Mouse (Mus musculus): ENCODE measurements at regions not wholly inside any gene's neighbourhood (a gene's known extent, or its start where the extent isn't known, plus 50 kb on each side); places are given as distances from the start of the nearest gene placed in this dataset.
"Not testable (repeated sequence)": the region's sequence is repeated elsewhere in the genome, so short reads cannot be mapped to it uniquely, and the experiment has no call there.

GRCm38 (mm10) chr16:77719377-77719776 lies 117.5 kb upstream of the Gm11146 start:
- 76% methylated on average over 2 of the region's 2 CpGs for WGBS
- 0 out of 2 replicates have a peak, but pooled peaks cover 2% of the 10 kb centered on the region for H3K4me1 ChIP-seq
- ATAC-seq (ENCODE audit: insufficient number of reproducible peaks, low FRiP score, low TSS enrichment, low read depth): no peak
- no peak overlapping the region for H3K4me2 ChIP-seq
- no peaks in the 10 kb centered on the region for H3K36me3 ChIP-seq
- no peaks in the 10 kb centered on the region for H3K9me3 ChIP-seq
- H3K27me3 ChIP-seq: no peaks in the 10 kb centered on the region
- no peak overlapping the region for H3K9ac ChIP-seq
- no peak overlapping the region for H3K4me3 ChIP-seq
- H3K27ac ChIP-seq: no peak overlapping the region

DNA sequence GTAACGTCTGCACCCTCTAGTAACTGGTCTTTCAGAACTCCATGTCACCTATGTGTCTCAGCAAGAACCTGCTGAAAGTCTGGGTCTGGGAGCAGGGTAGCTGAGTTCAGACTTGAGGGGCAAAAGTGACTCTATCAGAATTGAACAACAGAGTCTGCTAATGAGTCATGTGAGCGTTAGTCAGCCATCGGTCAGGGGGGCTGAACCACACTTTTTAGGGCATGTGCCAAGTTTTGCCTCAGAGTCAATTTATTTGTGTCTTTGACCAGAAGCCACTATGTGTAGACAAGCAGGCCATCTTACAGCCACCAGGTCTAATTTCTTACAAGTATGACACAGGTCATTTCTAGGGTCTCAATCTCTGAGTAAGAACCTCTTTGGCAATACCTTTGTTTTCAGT lies 115.9 kb upstream of the Gm11146 start:
- not testable (repeated sequence) for H3K27ac ChIP-seq; H3K27me3 ChIP-seq; H3K36me3 ChIP-seq; H3K4me2 ChIP-seq; H3K4me1 ChIP-seq; ATAC-seq (ENCODE audit: insufficient number of reproducible peaks, low FRiP score, low TSS enrichment, low read depth); H3K9me3 ChIP-seq; H3K9ac ChIP-seq; H3K4me3 ChIP-seq
- WGBS: 91% methylated on average over 3 of the region's 3 CpGs

GRCm38 (mm10) chr16:77704726-77705125 lies 102.8 kb upstream of the Gm11146 start:
- no peaks in the 10 kb centered on the region for H3K36me3 ChIP-seq
- H3K4me3 ChIP-seq: no peak overlapping the region
- no peak for ATAC-seq (ENCODE audit: insufficient number of reproducible peaks, low FRiP score, low TSS enrichment, low read depth)
- no peak overlapping the region for H3K27ac ChIP-seq
- H3K9ac ChIP-seq: no peak overlapping the region
- no peak overlapping the region for H3K4me2 ChIP-seq
- H3K27me3 ChIP-seq: no peaks in the 10 kb centered on the region
- H3K4me1 ChIP-seq: no peaks in the 10 kb centered on the region
- no peaks in the 10 kb centered on the region for H3K9me3 ChIP-seq
- WGBS: 80% methylated on average over 6 of the region's 6 CpGs

GRCm38 (mm10) chr16:77695443-77695842 lies 93.5 kb upstream of the Gm11146 start:
- no peak overlapping the region for H3K9ac ChIP-seq
- no peak for ATAC-seq (ENCODE audit: insufficient number of reproducible peaks, low FRiP score, low TSS enrichment, low read depth)
- no peak overlapping the region for H3K4me3 ChIP-seq
- no peaks in the 10 kb centered on the region for H3K36me3 ChIP-seq
- 92% methylated on average over 1 of the region's 1 CpGs for WGBS
- H3K27ac ChIP-seq: no peak overlapping the region
- no peak overlapping the region for H3K4me2 ChIP-seq
- no peaks in the 10 kb centered on the region for H3K9me3 ChIP-seq
- H3K4me1 ChIP-seq: no peaks in the 10 kb centered on the region
- no peaks in the 10 kb centered on the region for H3K27me3 ChIP-seq

GRCm38 (mm10) chr16:77687056-77687839 lies 85.4 kb upstream of the Gm11146 start:
- no peak overlapping the region for H3K4me2 ChIP-seq
- H3K27me3 ChIP-seq: no peaks in the 10 kb centered on the region
- 75% methylated on average over 4 of the region's 4 CpGs for WGBS
- no peak overlapping the region for H3K27ac ChIP-seq
- no peaks in the 10 kb centered on the region for H3K36me3 ChIP-seq
- ATAC-seq (ENCODE audit: insufficient number of reproducible peaks, low FRiP score, low TSS enrichment, low read depth): no peak
- H3K4me1 ChIP-seq: no peaks in the 10 kb centered on the region
- H3K4me3 ChIP-seq: no peak overlapping the region
- no peak overlapping the region for H3K9ac ChIP-seq
- no peaks in the 10 kb centered on the region for H3K9me3 ChIP-seq

- Histone ChIP-seq H3K27ac (no peak overlapping the region), H3K4me2 (no peak overlapping the region), H3K27me3 (no peaks in the 10 kb centered on the region), H3K9me3 (no peaks in the 10 kb centered on the region), H3K4me1 (no peaks in the 10 kb centered on the region), H3K36me3 (no peaks in the 10 kb centered on the region), H3K9ac (no peak overlapping the region), H3K4me3 (no peak overlapping the region)
- ATAC-seq (ENCODE audit: insufficient number of reproducible peaks, low FRiP score, low TSS enrichment, low read depth): no peak
- 87% methylated on average over 5 of the region's 5 CpGs for WGBS
Observed at GRCm38 (mm10) chr16:77685651-77686190, 83.8 kb upstream of the Gm11146 start.

GRCm38 (mm10) chr16:77684521-77684920 lies 82.6 kb upstream of the Gm11146 start:
- no peak for ATAC-seq (ENCODE audit: insufficient number of reproducible peaks, low FRiP score, low TSS enrichment, low read depth)
- no peak overlapping the region for H3K4me3 ChIP-seq
- H3K9ac ChIP-seq: no peak overlapping the region
- H3K36me3 ChIP-seq: no peaks in the 10 kb centered on the region
- H3K4me2 ChIP-seq: no peak overlapping the region
- WGBS: 85% methylated on average over 2 of the region's 2 CpGs
- no peaks in the 10 kb centered on the region for H3K4me1 ChIP-seq
- no peaks in the 10 kb centered on the region for H3K27me3 ChIP-seq
- H3K27ac ChIP-seq: no peak overlapping the region
- H3K9me3 ChIP-seq: no peaks in the 10 kb centered on the region

GRCm38 (mm10) chr16:77679234-77679633 lies 77.3 kb upstream of the Gm11146 start:
- H3K27me3 ChIP-seq: no peaks in the 10 kb centered on the region
- no peak overlapping the region for H3K9ac ChIP-seq
- no peak overlapping the region for H3K4me3 ChIP-seq
- 53% methylated on average over 2 of the region's 2 CpGs for WGBS
- H3K4me1 ChIP-seq: no peaks in the 10 kb centered on the region
- no peaks in the 10 kb centered on the region for H3K36me3 ChIP-seq
- ATAC-seq (ENCODE audit: insufficient number of reproducible peaks, low FRiP score, low TSS enrichment, low read depth): no peak
- no peak overlapping the region for H3K4me2 ChIP-seq
- no peak overlapping the region for H3K27ac ChIP-seq
- no peaks in the 10 kb centered on the region for H3K9me3 ChIP-seq

DNA sequence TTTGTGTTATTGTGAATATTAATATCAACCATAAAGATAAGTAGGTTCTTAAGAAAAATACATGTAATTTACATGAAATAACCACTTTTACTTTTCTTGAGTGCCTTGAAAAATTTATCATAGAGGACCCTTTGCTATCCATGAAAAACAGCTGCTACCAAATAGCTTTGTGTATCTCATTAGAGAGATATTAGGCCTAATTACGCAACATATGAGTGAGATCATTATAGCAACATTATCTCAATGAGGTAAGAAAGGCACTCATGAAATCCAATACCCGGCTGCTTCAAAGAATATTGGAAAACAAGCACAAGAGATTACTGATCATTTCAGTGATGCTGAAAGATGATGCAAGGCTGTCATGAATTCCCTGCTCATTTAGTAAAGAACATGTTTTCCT lies 74.9 kb upstream of the Gm11146 start:
- Histone ChIP-seq H3K4me3 (no peak overlapping the region), H3K27ac (no peak overlapping the region), H3K36me3 (no peaks in the 10 kb centered on the region), H3K9me3 (no peaks in the 10 kb centered on the region), H3K9ac (no peak overlapping the region), H3K27me3 (no peaks in the 10 kb centered on the region), H3K4me1 (no peaks in the 10 kb centered on the region), H3K4me2 (no peak overlapping the region)
- no peak for ATAC-seq (ENCODE audit: insufficient number of reproducible peaks, low FRiP score, low TSS enrichment, low read depth)
- WGBS: 73% methylated on average over 2 of the region's 2 CpGs

GRCm38 (mm10) chr16:77675885-77676597 lies 74.1 kb upstream of the Gm11146 start:
- Histone ChIP-seq H3K4me1 (no peaks in the 10 kb centered on the region), H3K9me3 (no peaks in the 10 kb centered on the region), H3K27ac (no peak overlapping the region), H3K27me3 (no peaks in the 10 kb centered on the region), H3K4me3 (no peak overlapping the region), H3K4me2 (no peak overlapping the region), H3K9ac (no peak overlapping the region), H3K36me3 (no peaks in the 10 kb centered on the region)
- 28% methylated on average over 6 of the region's 6 CpGs for WGBS
- ATAC-seq (ENCODE audit: insufficient number of reproducible peaks, low FRiP score, low TSS enrichment, low read depth): no peak

DNA sequence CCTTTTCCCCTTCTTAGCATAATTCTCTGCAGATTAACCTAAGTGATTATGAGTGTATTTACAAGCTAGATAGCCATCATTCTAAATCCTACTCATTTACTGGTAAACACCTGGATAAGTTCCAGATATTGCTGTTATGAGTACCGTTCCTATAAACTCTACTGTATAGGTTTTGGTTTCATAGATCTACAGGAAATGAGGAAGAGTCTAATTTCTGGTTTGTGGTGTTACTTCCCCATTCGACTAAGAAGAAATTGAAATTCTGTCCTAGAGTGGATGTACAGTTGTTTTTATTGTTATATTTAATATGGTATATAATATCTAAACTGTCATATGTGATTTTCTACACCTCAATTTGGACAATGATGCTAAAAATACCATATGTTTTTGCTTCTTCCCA lies 69.4 kb upstream of the Gm11146 start:
- no peaks in the 10 kb centered on the region for H3K27me3 ChIP-seq
- H3K4me3 ChIP-seq: no peak overlapping the region
- ATAC-seq (ENCODE audit: insufficient number of reproducible peaks, low FRiP score, low TSS enrichment, low read depth): no peak
- no peak overlapping the region for H3K4me2 ChIP-seq
- H3K9me3 ChIP-seq: no peaks in the 10 kb centered on the region
- peaks cover 3% of the 10 kb centered on the region; the same call in 1 of the 2 replicates for H3K36me3 ChIP-seq
- 0 out of 2 replicates have a peak, but pooled peaks cover 2% of the 10 kb centered on the region for H3K4me1 ChIP-seq
- 72% methylated on average over 2 of the region's 2 CpGs for WGBS
- no peak overlapping the region for H3K27ac ChIP-seq
- no peak overlapping the region for H3K9ac ChIP-seq

- peaks cover 6% of the 10 kb centered on the region for H3K4me1 ChIP-seq
- H3K4me3 ChIP-seq: no peak overlapping the region
- no peaks in the 10 kb centered on the region for H3K27me3 ChIP-seq
- no peak for ATAC-seq (ENCODE audit: insufficient number of reproducible peaks, low FRiP score, low TSS enrichment, low read depth)
- no peaks in the 10 kb centered on the region for H3K9me3 ChIP-seq
- H3K36me3 ChIP-seq: peaks cover 3% of the 10 kb centered on the region; the same call in 1 of the 2 replicates
- H3K27ac ChIP-seq: no peak overlapping the region
- H3K4me2 ChIP-seq: no peak overlapping the region
- 87% methylated on average over 4 of the region's 4 CpGs for WGBS
- H3K9ac ChIP-seq: no peak overlapping the region
Observed at GRCm38 (mm10) chr16:77665781-77666180, 63.9 kb upstream of the Gm11146 start.
